Mouse (Mus musculus) large intestine, adult 2 months (tissue): ENCODE measurements around the gene Leng9. TPM values are rescaled to one million over a fixed set of nuclear protein-coding genes. Genes with fewer than 3 reads are reported as not detected.

ENCODE experiments used
- DNase-seq: peaks from one replicate; pipeline ENCODE4 v3.0.0-alpha.2; 2012; ENCODE audit warnings: low read depth, low spot score
- WGBS: fragments of 180-500 bp; shearing (Covaris S2); methylation state at CpG from one replicate; pipeline ENCODE4 v1.1.7; 2018; 5-methylcytosine and 5-hydroxymethylcytosine counted together
- polyA plus RNA-seq: library from polyadenylated mRNA; depleted of rRNA; stranded (reverse); fragments of >200 nt; gene quantifications from 2 replicates; pipeline ENCODE4 v1.2.3, GENCODE M21; 2012

The Leng9 gene
- polyA plus RNA-seq, 1 experiment, result 30.0 TPM

DNA sequence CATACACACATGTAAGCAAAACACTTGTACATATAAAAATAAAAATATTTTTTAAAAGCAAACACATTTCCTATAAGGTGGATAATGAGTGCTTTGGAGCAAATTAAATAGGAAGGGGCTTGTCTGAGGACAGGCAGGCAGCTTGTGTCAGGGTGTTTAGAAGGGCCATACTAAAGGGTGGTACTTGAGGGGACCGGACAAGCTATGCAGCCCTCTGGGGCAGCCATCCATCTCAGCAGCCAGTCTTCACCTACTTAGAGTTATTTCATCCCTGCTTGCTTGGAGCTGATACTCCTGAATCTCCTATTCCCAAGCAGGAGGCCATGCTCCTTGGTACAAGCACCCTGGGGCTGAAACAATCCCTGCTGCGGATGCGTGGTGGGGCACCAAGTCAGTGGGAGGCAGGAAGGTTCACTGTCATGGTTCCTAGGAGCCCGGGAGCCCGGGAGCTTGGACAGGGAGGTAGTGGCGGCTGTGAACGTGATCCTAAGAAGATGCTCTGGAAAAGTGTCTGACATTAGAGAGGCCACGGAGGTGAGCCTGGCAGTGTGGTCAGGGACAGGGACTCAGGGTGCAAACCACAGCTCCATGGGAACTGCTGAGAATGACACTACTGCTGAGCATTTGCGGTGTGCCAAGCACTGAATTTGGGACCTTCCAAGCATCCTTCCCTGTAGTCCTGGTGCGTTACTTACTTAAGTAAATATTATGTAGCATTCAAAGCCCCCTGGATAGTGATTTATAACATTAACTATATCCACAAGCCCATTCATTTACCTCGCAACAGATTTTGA is 23.0 kb downstream of the Leng9 start:
- 91% methylated on average over 11 of the region's 11 CpGs for WGBS
- DNase-seq, result no peak

DNA sequence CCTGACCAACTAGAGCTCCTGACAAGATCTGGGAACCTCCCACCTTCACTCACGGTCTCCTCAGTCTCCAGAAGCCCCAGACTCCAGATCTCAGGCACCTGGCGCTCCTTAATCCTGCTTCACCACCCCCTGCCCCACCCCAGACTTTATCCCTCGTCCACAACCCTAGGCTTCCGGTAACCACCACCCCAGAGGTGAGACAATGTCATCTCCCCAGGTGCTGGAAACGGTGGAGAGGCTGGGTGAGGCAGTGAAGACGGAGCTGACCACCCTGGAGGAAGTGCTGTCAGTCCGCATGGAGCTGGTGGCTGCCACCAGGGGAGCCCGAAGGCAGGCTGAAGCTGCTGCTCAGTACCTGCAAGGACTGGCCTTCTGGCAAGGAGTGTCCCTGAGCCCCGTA is 24.9 kb downstream of the Leng9 start:
- no peak for DNase-seq
- WGBS, result 36% methylated on average over 9 of the region's 9 CpGs

DNA sequence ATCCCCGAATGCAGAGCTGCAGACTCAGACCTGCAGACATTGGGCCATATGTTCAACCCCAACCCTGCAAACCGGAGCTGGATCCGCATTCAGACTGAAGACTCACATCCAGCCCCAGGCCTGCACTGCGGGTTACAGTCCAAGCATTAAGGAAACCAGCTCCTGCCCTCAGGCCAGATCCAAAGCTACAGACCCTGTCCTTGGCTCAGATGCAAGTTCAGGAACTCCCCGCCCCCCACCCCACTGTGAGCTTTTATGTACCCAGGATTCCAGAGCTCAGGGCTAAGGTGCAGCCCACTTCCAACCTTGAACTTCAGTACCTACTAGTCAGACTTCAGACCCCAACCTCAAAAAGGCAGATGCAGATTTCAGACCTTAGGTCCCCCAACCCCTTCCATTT is 25.3 kb downstream of the Leng9 start:
- 52% methylated on average over 5 of the region's 5 CpGs for WGBS

DNA sequence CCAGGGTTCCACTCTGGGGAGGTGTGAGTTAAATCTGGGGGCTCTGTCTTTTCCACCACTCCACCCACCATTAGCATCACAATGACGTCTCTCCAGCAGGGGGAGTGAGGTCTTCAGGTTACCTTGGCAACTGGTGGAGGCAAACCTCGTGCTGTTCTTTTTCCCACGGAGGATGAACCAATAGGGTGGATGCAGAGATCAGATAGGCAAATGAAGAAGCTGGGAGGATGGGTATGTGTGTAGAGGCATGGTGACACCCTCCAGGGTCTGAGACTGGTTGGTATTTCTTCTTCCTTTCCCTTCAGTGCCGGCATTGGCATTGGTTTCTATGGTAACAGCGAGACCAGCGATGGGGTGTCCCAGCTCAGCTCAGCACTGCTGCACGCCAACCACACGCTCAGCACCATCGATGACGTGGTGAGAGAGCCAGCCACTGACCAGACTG is 25.8 kb downstream of the Leng9 start:
- WGBS, result 11% methylated on average over 10 of the region's 10 CpGs

More for the DNA sequence above, 25.3 kb downstream of the Leng9 start:
- DNase-seq, result no peak

DNA sequence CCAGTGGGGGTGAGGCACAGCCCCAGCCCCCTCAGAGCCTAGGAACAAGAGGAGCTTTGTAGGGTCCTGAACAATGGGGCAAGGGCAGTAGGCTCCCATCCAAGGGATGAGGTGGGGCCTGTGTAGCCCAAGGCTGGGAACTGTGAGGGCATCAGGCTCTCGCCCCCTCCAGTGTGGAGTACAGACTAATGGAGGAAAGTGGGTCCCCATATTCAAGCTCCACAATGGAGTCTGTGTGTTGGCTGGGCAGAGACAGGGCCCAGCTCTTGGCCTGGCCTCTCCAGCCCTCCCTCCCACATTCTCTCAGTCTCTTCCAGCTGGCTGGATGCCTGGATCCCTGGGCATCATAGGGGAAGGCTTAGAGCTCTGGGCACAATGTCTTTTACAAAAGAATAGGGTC is 26.4 kb downstream of the Leng9 start:
- no peak for DNase-seq
- WGBS, result 79% methylated on average over 1 of the region's 1 CpGs

More for the DNA sequence above, 25.8 kb downstream of the Leng9 start:
- DNase-seq, result no peak

DNA sequence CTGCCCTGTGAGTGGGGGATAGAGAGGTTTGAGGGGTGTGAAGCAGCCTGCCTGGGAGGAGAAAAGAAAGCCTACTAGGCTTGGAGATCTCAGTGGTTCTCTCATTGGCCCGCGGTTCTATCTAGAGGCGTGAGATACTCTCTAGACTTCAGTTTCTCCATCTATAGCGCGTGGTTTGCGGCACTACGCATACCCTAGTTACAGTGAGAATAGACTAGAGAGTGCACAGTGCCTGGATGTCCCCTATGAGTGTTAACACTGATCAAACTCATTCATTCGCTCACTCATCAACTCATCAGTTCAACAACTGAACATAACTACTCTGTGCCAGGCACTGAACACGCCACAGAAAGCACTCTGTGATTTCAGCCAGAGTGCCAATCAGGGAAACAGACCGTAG is 27.4 kb downstream of the Leng9 start:
- 89% methylated on average over 10 of the region's 10 CpGs for WGBS
- DNase-seq, result no peak

DNA sequence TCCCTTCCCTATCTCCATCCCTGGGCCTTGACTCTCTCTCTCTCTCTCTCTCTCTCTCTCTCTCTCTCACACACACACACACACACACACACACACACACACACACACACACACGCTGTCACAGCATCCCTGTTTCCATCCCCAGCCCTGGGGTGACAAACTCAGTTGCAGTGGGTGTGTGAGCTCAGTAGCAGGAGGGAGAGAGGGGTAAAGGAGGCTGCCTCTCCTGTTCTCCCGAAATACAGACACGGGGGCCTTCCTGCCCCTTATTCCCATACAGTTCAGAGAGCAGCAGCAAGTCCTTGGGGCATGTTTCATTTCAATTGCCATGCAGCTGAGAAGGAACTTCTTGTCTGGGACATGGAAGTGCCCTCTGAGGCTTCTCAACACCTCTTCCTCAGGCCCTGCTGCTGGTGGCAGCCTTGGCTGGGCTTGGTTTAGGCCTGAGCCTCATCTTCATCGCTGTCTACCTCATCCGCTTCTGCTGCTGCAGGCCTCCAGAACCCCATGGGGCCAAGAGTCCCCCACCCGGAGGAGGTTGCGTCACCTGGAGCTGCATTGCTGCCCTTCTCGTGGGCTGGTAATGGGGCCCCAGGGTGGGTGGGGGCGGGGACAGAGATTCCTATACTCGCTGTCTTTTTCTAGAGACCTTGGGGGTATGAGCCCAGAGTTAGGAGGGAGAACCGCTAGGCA is 28.0 kb downstream of the Leng9 start:
- no peak for DNase-seq
- WGBS, result 50% methylated on average over 11 of the region's 11 CpGs

DNA sequence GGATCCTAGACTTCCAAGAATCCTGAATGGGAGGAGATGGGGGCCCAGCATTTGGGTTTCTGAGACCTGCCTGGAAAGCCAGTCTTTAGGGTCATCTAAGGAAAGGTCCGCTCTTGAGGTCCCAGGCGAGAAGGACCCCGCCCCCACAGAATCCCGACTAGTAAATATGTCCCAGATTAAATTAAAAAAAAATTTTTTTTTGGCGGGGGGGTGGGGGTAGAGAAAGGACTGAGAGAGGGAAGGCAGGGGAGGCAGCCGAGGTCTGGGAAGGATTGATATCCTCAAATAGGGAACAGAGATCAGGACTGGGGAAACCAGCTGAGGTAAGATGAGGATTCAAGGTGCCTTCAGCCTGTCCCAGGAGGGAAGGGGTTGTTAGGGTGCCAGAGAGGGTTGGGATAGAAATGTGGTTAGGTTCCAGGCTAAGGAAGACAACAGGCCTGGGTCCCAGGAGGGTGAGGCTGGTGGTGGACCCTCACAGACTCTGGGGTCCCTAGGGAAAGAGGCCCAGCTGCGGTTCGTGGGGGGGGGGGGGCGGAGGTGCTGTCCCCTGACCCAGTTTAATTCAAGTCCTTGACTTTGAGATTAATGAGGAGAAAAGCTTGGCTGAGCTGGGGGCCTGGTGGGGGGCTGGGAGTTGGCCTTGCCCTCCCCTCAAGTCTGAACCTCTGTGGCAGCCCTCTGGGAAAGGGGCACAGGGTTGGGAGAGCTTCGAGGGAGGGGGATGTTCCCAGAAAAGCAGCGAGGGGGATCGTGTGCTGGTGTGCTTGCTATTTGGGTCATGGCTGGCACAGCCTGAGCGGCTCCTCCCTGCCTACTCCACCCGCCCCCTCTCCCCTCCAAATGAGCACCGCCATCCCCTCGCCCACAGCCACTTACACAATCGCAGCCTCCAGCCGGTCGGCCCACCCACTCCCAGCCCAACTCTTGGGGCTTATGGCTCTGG is 29.9 kb downstream of the Leng9 start:
- WGBS, result 23% methylated on average over 18 of the region's 19 CpGs
- no peak for DNase-seq

DNA sequence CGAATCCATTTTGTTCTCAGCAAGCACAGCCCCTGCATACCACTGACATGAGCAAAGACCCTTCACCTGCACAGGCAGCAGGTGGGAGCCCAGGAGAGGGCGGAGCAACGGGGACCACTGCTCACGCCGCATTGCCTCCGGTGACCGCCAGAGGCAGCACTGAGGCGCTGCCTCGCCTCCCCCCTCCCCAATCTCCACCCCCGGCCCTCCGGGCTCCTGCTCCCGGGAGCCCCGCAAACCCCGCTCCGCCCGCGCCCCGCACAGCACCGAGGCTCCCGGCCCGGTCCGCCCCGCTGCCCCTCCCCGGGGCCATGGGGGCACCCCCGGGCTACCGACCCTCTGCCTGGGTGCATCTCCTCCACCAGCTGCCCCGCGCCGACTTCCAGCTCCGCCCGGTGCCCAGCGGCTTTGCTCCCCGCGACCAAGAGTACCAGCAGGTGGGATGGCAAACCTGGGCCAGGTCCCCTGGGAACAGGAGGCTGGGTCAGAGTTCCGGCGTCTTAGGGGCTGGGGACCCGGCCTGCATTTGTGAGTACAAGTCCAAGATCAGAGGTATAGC is 30.8 kb downstream of the Leng9 start, which contains the start of gene Ttyh1:
Gene Ttyh1, plus strand, starts transcription at position 65 of the 559 bp plus-strand sequence.
- no peak for DNase-seq
- WGBS, result 2% methylated on average over 36 of the region's 37 CpGs

DNA sequence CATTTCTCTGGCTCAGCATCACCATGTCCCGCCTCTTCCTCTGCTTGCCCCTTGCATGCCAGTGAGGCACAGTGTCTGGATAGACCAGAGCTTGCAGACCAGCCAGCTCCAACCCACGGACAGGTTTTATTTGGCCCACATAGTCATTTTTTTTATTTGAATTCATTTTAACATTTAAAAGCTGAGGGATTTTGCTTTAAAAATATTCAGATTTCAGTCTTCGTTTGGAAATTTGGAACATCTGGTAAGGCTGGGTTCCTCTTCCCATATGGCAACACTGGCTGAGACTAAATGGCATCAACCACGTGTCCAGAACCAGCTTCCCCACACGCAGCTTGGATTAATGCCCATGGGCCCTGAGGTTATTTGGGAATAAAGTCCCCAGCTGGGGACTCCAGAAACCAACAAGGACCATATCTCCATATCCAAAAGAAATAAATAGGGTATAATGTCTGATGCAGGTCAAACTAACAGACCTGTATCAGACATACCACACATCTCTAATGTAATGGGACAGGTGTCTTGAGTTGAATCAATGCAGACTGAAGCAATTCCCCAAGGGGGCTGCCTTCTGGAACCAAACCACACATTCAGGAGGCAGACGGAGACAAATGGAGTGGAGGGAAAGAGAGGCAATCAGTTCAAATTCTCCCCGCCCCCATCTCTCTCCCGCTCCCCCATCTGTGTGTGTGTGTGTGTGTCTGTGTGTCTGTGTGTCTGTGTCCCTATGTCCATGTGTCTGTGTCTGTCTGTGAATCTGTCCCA is 32.9 kb downstream of the Leng9 start:
- WGBS, result 67% methylated on average over 8 of the region's 8 CpGs
- DNase-seq, result no peak

DNA sequence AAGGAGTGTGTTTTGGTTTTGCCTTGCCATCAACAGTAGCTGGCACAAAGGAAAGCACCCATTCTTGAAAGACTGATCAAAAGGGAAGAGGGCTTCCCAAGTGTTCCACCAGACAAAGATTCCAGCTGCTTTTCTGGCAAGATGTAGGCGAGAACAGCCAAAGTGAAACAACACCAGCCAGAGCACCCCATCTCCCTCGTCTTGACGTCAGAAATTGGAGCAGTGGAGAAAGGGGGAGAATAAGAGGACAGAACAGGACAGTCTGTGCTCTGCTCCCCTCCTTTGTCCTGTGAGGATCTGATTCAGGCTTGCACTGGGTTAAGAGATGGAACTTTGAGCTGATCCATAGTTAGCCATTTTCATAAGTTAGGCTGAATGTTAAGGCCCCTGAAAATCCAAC is 38.4 kb downstream of the Leng9 start:
- WGBS, result 62% methylated on average over 3 of the region's 3 CpGs
- no peak for DNase-seq

DNA sequence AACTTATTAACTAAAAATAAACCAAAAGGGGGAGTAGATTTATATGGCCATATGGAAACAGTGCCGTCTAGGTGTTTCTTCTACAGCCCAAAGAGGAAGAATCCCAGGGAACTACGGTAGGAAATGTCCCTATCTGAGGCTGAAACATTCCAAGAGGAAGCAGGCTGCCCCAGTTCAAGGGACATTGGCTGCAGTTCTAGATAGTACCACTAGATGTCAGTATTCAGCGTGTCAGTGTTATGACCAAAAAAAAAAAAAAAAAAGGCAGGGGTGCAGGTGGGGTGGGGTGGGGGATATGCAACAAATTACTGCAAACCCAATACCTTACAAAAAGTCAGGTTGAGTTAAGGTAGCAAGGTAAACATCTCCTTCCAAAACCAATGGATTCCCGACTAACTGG is 46.8 kb downstream of the Leng9 start:
- DNase-seq, result no peak
- 16% methylated on average over 4 of the region's 4 CpGs for WGBS

DNA sequence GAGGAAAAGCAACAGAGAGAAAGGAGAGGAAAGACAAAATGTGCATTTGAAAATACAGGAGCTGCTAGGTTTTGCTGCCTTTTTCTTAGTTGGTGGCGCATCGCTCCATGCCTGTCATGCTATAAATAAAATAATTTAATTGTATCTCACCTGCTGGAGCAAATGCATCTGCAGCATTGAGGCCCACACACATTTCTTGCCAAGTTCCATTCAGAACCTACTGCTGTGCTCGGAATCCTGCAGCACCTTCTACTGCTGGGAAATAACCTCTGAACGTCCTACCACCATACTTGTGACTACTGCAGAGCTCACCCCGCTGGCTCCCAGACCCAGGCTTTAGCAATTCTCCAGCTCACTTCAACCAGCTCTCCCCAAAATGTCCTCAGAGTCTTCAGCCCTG is 49.0 kb downstream of the Leng9 start:
- 85% methylated on average over 5 of the region's 5 CpGs for WGBS
- DNase-seq, result no peak

DNA sequence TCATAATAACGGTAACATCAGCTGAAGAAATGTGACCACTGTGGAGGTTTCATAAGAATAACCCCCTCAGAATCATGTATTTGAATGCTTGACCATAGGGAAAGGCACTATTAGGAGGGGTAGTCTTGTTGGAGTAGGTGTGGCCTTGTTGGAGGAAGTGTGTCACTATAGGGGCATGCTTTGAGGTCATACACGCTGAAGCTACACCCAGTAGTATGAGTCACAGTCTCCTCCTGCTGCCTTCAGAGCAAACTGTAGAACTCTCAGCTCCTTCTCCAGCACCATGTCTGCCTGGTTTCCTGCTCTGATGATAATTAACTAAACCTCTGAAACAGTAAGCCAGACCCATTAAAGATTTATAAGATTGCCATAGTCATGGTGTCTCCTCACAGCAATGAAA is 51.3 kb downstream of the Leng9 start:
- 44% methylated on average over 2 of the region's 2 CpGs for WGBS
- no peak for DNase-seq

DNA sequence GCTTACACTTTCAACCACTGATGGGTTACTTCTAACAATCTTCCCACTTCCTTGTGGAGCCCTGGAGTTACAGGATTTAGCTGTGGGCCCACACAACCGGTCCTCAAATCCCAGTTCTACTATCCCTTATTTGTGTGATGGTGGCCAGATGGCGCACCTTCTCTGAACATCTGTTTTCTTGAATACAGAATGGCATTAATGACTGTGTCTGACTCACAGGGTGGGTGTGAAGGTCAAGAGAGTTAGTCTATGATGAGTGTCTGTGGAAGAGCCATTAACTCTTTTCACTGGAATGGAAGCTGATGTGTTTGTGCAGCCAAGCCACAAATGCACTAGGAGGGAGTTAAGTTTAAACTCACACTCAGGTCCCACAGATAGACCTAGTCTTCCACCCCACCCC is 51.9 kb downstream of the Leng9 start:
- 62% methylated on average over 2 of the region's 2 CpGs for WGBS
- no peak for DNase-seq
